Mouse (Mus musculus) spleen, embryonic (tissue): ENCODE data around the gene Kcnj12.

Experiments
- CTCF ChIA-PET: fragments of 350-600 bp; sonication (Branson Sonifier 250); formaldehyde crosslinking; loops from one replicate; lab custom pipeline; 2022; lab: Charles Lee

Gene Kcnj12

DNA sequence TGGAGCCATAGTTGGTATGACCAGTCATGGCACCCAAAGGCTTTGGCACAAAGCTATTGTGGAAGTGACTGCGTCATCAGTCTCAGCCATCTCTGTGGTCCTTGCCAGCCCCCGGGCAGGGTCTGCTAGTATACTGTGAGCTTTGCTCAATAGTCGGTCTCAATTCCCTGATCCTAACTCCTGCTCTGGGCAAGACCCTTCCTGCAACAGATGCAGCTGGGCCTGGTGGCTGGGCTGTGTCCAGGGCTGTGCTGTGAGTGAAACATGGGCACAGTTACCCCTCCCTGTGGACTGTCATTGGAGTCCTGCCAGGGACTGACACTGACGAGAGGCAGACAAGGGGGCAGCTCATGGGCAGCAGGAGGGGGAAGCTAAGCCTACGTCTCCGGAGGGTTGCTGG lies 2.6 kb downstream of the Kcnj12 start:
- CTCF ChIA-PET = no interaction called here

DNA sequence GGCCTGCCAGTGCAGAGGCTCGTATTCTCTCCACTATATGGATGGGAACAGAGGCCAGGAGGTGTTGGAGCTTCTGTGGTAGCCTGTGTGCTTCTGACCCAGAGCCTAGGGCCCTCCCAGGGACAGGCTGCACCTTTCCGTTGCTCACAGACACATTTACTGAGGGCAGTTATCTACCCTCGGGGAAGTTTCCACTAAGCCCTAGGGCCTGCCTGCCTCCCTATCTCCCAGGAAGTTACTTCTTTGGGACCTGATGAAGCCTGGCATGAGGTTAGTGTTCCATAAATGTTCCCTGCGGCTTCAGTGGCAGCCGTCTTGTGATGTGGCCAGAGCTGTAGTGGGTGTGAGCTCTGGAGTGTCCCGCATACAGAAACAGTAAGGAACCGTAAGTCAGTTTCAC lies 3.2 kb downstream of the Kcnj12 start:
- CTCF ChIA-PET = no interaction called here

GRCm38 (mm10) chr11:61026381-61026780 lies 4.0 kb downstream of the Kcnj12 start:
- CTCF ChIA-PET = no interaction called here

- CTCF ChIA-PET = no interaction called here
Observed at GRCm38 (mm10) chr11:61027160-61027559, 4.8 kb downstream of the Kcnj12 start.

DNA sequence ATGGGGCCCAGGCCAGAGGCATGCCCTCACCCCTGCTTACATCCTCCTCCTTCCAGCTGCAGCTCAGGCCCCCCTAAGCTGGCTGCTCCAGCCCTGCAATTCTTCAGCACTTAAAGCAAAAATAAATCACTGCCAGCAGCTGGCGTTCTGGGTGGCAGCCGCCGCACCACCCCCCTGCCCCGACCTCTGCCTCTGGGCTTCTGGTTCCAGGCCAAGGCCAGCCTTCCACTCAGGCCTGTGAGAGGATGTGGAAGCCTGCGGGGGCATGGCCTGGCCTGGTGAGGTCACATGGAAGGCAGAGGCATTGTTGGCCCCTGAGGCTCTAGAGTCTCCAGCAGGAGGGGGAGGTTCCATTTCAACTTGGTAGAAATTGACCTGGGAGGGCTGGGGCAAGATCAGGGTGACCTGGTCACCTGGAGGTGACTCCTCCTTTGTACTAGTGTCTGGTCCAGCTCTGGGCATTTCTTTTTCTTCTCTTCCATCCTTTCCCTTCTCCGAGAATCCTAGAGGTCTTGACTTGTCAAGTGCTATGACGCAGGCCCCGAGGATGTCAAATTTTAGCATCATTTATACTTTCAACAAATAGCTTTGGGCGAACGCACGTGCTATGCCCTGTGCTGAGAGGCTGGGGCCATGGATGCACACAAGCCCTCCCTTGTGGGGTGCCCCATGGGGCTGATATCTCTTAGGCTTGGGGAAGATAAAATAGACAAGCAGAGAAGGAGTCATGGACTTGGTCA lies 6.0 kb downstream of the Kcnj12 start:
- CTCF ChIA-PET = interaction anchor here (0.5 kb wide), 1 partner anchor 654 kb away, joined by 3 read pairs; no protein-coding TSS in a partner anchor

DNA sequence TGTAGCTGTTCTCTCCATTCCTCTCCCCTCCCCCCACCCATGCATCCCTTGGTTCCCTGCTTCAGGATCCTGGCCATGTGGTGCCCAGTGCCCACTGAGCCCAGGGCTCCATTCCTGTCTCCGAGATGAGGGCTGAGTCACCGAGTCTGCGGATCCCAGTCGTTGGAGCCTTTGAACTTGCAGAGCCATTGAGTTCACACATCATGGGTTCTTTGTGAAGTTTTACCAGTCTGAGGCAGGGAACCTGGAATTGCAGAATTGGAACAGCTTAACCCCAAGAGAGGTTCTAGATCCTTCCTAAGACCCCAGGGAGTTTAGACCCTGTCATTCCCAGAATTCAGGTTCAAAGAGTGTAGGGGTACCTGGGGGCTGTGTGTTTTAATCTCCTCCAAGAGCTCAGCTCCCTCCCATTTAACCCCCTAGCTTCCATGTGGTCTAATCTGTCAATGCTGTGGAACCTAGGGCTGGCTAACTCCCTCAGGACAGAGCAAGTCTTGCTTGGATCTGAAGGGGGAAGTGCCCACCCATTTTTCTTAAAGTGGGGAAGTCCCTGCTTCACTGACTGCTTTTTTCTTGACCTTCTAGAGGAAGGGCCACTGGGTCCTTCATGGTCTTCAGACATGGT lies 6.9 kb downstream of the Kcnj12 start:
- CTCF ChIA-PET = interaction anchor here (0.5 kb wide), 1 partner anchor 653 kb away, joined by 3 read pairs; no protein-coding TSS in a partner anchor

DNA sequence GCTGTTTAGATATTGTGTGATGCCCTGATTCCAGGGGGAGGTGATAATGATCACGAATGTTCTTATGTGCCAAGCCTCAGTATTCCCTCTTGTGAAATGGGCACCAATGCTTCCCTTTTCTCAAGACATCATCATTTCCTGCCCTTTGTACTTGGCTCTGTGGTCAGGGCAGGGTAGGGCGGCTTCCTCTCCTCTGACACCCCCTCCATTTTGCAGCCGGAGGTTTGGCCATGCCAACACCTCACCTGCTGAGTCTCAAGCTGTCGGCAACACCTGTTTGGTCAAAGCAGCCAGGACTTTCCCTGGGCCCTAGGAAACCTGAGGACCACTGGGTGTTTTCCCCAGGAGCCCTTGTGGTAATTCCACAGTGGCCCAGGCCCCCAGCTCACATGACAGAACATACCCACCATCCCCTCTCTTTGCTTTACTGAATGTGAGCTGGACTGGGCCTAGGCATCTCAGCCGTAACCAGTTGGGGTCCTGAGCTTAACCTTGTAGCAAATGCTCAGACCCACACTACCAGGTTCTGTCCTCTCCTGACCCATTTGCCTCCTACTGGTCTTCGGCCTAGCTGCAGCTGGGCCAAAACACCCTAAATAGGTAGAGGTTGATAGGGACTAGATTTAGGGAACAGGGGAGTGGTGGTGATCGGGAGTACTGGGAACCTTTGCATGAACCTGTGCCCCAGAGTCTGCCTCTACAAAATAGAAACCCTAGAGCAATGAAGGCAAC lies 7.7 kb downstream of the Kcnj12 start:
- CTCF ChIA-PET = no interaction called here

DNA sequence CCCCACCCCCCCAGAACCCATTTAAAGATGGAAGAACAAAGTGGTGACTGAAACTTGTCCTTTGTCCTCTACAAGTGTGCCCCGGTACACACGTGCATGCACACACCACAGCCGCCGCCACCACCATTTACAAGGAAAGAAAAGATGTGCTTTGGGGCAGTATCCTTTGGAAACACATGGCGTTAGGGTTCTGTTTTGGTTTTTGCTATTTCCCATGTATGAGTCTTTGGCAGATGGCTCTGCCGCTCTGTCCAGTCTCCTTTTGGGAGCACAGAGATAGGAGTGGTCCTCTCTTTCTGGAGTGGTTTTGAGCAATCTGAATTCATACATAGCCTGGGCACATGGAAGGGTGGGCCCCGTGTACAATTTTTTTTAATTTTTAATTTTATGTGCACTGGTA lies 8.8 kb downstream of the Kcnj12 start:
- CTCF ChIA-PET = no interaction called here

GRCm38 (mm10) chr11:61031658-61032445 lies 9.5 kb downstream of the Kcnj12 start:
- CTCF ChIA-PET = no interaction called here

- CTCF ChIA-PET = no interaction called here
Observed at GRCm38 (mm10) chr11:61032481-61032880, 10.1 kb downstream of the Kcnj12 start.

DNA sequence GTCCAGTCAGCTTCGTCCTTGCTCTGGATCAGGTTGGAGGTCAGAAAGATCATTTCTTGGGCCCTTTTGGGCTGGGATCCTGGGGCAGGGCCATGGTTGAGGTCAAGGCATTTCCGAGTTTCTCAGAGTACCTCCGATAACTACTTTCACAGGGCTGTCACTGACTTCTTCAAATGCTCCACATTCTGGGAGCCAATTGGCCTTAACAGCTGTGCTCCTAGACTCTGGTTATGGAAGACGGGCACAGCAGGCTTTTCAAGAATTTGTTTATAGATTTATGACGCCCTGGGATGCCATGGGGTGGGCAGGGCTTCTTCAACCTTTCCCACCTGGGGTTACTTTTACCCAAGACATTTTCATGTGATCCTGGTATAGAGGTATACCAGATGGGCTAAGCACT lies 10.8 kb downstream of the Kcnj12 start:
- CTCF ChIA-PET = no interaction called here

DNA sequence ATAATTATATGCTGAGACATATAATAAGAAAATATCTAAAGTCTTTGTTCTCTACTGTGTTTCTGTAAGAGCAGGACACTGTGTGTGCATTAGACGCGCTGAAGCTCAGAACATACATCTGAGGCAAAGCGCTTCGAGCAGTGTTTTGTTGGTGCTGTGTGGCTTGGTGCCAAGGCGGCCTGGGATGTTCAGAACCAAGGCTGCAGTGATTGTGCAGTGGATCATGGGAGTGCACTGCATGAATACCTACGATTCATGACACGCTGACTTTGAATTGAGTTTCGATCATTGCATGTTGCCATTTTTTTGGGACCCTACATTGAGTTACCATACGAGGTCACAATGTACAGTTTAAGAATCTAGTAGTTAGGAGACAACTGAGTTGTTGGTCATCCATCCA lies 14.3 kb downstream of the Kcnj12 start:
- CTCF ChIA-PET = no interaction called here

GRCm38 (mm10) chr11:61038277-61038782 lies 16.0 kb downstream of the Kcnj12 start:
- CTCF ChIA-PET = no interaction called here

DNA sequence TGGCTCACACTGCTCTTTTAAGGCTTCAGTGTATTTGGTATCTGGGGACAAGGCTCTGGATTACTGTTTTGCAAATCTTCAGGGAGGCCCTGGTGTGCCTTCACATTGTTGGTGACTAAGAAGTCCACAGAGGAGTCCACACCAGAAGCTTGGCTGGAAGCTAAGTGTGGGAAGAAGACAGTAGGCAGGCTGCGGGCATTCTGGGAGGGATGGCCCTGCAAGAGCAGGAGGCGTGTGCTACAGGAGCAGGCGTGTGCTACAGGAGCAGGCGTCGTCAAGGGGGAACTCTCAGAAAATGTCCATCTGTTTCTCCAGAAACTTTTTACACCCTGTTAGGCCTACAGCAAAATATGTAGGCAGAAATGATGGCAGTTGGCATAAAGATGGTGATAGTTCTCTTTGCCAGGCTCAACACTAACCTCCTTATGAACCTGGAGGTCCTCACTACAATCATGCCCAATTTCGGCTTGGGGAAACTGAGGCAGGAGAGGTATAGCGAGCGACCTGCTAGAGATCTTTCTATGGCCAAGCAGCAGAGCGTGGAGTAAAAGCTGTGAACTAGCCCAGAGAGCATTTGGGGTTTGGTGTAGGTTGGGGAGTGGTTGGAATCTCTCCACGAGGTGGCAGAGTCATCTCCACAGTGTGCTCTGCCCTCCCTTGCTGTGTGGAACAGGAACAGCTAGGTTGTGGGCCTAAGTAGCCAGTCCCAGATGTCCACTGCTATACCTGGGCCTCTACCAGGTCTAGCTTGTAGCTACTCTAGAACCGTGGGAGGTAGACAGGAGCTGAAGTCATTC lies 18.7 kb downstream of the Kcnj12 start:
- CTCF ChIA-PET = no interaction called here

DNA sequence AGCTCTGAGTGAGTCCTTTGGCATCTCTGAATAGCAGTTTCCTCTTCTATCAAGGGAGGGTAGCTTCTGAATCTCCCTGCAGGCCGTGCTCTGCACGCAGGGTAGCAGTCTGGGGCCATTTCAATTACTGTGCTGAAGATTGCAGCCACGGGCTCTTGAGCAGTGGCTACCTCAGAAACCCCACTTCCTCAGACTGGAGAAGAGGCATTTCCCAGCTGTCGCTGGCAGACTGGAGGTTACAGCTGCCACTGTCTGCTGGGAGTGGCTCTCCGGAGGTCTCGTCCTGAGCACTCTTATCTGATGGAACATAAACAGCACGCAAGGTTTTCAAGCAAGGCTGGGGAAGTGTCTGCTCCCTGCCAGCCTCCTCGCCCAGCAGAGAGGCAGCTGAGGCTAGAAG lies 20.2 kb downstream of the Kcnj12 start:
- CTCF ChIA-PET = no interaction called here

- CTCF ChIA-PET = interaction anchor here (0.6 kb wide), 1 partner anchor 20 kb away, joined by 6 read pairs; no protein-coding TSS in a partner anchor
Observed at GRCm38 (mm10) chr11:61043055-61043992, 21.0 kb downstream of the Kcnj12 start.

DNA sequence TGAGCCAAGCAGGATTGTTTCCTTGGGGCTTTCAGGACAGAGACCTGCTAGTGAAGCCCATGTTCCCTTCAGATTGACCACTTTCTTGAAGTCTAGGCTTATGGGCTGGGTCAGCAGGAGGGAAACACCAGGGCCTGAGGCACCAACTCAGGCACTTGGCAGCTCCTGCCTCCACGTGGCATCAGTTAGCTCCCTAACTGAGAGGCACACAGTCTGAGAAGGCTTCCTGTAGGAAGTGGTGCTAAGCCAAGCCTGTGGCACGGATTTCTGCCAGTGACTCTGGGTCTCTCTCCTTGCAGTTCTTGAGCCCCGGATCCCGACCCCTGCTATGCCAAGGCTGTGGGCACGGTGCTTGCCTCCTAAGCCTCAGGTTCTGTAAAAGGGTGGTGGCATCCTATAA lies 22.4 kb downstream of the Kcnj12 start:
- CTCF ChIA-PET = interaction anchor here (0.7 kb wide), 1 partner anchor 126 kb away, joined by 4 read pairs; no protein-coding TSS in a partner anchor

GRCm38 (mm10) chr11:61047441-61047840 lies 25.1 kb downstream of the Kcnj12 start:
- CTCF ChIA-PET = no interaction called here

DNA sequence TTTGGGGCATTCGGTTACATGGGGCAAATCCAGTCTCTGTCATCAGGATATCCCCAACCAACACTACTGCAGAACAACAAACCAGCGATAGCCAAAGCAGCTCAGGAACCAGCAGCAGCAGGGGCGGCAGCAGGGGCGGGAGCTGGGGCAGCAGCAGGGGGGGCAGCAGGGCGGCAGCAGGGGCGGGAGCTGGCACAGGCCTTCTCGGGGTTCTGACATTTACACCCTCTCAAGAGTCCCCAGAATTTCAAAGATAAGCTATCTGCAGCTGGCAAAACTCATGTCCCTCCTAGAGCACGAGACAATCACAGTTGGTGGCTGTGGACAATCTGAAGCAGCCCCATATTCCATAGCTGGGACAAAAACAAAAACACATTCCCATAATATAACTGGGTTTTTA lies 28.8 kb downstream of the Kcnj12 start:
- CTCF ChIA-PET = no interaction called here

GRCm38 (mm10) chr11:61056871-61057270 lies 34.5 kb downstream of the Kcnj12 start:
- CTCF ChIA-PET = no interaction called here
